Mouse (Mus musculus) cortical plate, adult 2 months (tissue): ENCODE measurements around the gene Btbd2. TPM values are rescaled to one million over a fixed set of nuclear protein-coding genes. Genes with fewer than 3 reads are reported as not detected.

ENCODE experiments used
- H3K27ac ChIP-seq: fragments of 200-500 bp; 2 replicates; pipeline ENCODE4 v1.5.1; 2012; ENCODE audit warnings: low read length, control low read depth, inconsistent platforms; ENCODE audit not compliant: insufficient read depth
- H3K4me1 ChIP-seq: fragments of 200-500 bp; 2 replicates; pipeline ENCODE4 v1.6.1; 2011; ENCODE audit warnings: low read length; ENCODE audit not compliant: control insufficient read depth, insufficient read depth
- H3K4me3 ChIP-seq: fragments of 200-500 bp; 2 replicates; pipeline ENCODE4 v1.5.1; 2011; ENCODE audit warnings: mild to moderate bottlenecking, low read length, control low read depth; ENCODE audit not compliant: insufficient read depth
- CTCF ChIP-seq: fragments of 200-500 bp; IDR thresholded peaks from 2 replicates; pipeline ENCODE4 v1.5.1; 2011; ENCODE audit warnings: mild to moderate bottlenecking, control low read depth, low read length; ENCODE audit not compliant: insufficient read depth; ENCODE audit errors: extremely low read depth
- POLR2A ChIP-seq: fragments of 200-500 bp; IDR thresholded peaks from 2 replicates; pipeline ENCODE4 v1.6.1; 2011; ENCODE audit warnings: mild to moderate bottlenecking, low read length, control low read depth; ENCODE audit not compliant: insufficient read depth; ENCODE audit errors: extremely low read depth
- polyA plus RNA-seq: library from polyadenylated mRNA; depleted of rRNA; stranded (reverse); fragments of >200 nt; gene quantifications from 2 replicates; pipeline ENCODE4 v1.2.3, GENCODE M21; 2012; rRNA removed

Gene Btbd2
- polyA plus RNA-seq, 1 experiment: 98.8 TPM

GRCm38 (mm10) chr10:80603364-80603763, 53.5 kb downstream of the Btbd2 start:
- Histone ChIP-seq H3K4me1 (no peaks in the 10 kb centered on the region; the same call in 1 of the 2 replicates), H3K4me3 (peak overlapping the region; percentile 58), H3K27ac (peak overlapping the region; percentile 56)
- TF ChIP-seq POLR2A (no peak), CTCF (no peak)

- Histone ChIP-seq H3K4me1 (no peaks in the 10 kb centered on the region; the same call in 1 of the 2 replicates), H3K27ac (peak within 1 kb of the TSS; percentile 81), H3K4me3 (peak within 1 kb of the TSS; percentile 58)
- TF ChIP-seq POLR2A (peak; percentile 62), CTCF (no peak)
Observed at GRCm38 (mm10) chr10:80602698-80603325, 54.1 kb downstream of the Btbd2 start, which contains the start of the genes Scamp4 and Adat3. TSS of gene Scamp4 (plus strand) at chr10:80602872. TSS of gene Adat3 (plus strand) at chr10:80602880.

GRCm38 (mm10) chr10:80596318-80596717, 60.6 kb downstream of the Btbd2 start:
- no peak overlapping the region for H3K4me3 ChIP-seq
- no peak overlapping the region for H3K27ac ChIP-seq
- no peaks in the 10 kb centered on the region for H3K4me1 ChIP-seq
- TF ChIP-seq CTCF (no peak), POLR2A (no peak)

Other genes starting within 250 kb of the Btbd2 start
- 25.5 and 26.0 TPM in 2 replicates for gene Tcf3, start 223.4 kb downstream of the Btbd2 start, polyA plus RNA-seq
- gene Onecut3, start 162.2 kb downstream of the Btbd2 start, polyA plus RNA-seq: not detected in 2 replicates
- 0.08 and 0.09 TPM in 2 replicates for gene Atp8b3, start 117.9 kb downstream of the Btbd2 start, polyA plus RNA-seq
- 44.7 and 45.0 TPM in 2 replicates for gene Rexo1, start 95.5 kb downstream of the Btbd2 start, polyA plus RNA-seq
- gene Klf16, start 79.8 kb downstream of the Btbd2 start, polyA plus RNA-seq: 34.7 and 36.9 TPM in 2 replicates
- 329 and 330 TPM in 2 replicates for gene Abhd17a, start 66.7 kb downstream of the Btbd2 start, polyA plus RNA-seq
- gene Scamp4, start 54.2 kb downstream of the Btbd2 start, polyA plus RNA-seq: 63.2 and 63.9 TPM in 2 replicates
- 4.0 and 4.3 TPM in 2 replicates for gene Adat3, start 54.2 kb downstream of the Btbd2 start, polyA plus RNA-seq
- gene Gm49322, start 51.0 kb downstream of the Btbd2 start, polyA plus RNA-seq: 2.5 and 2.8 TPM in 2 replicates
- 294 and 314 TPM in 2 replicates for gene Csnk1g2, start 34.2 kb downstream of the Btbd2 start, polyA plus RNA-seq
- gene Mknk2, start 21.0 kb upstream of the Btbd2 start, polyA plus RNA-seq: 47.1 and 54.0 TPM in 2 replicates
- 7.9 and 9.4 TPM in 2 replicates for gene Mob3a, start 44.9 kb upstream of the Btbd2 start, polyA plus RNA-seq
- 111 and 118 TPM in 2 replicates for gene Izumo4, start 45.1 kb upstream of the Btbd2 start, polyA plus RNA-seq
- 157 and 159 TPM in 2 replicates for gene Ap3d1, start 85.2 kb upstream of the Btbd2 start, polyA plus RNA-seq
- gene Dot1l, start 98.1 kb upstream of the Btbd2 start, polyA plus RNA-seq: 45.9 and 47.8 TPM in 2 replicates
- 38.9 and 46.1 TPM in 2 replicates for gene Sf3a2, start 141.1 kb upstream of the Btbd2 start, polyA plus RNA-seq
- 59.5 and 62.6 TPM in 2 replicates for gene Plekhj1, start 141.6 kb upstream of the Btbd2 start, polyA plus RNA-seq
- 1.6 and 2.3 TPM in 2 replicates for gene Amh, start 148.2 kb upstream of the Btbd2 start, polyA plus RNA-seq
- gene Jsrp1, start 156.4 kb upstream of the Btbd2 start, polyA plus RNA-seq: 4.7 and 5.0 TPM in 2 replicates
- gene Oaz1, start 169.6 kb upstream of the Btbd2 start, polyA plus RNA-seq: 643 and 729 TPM in 2 replicates
- gene Lingo3, start 187.0 kb upstream of the Btbd2 start, polyA plus RNA-seq: 24.8 and 29.4 TPM in 2 replicates
- 223 and 238 TPM in 2 replicates for gene Lsm7, start 198.1 kb upstream of the Btbd2 start, polyA plus RNA-seq
- gene Sppl2b, start 198.2 kb upstream of the Btbd2 start, polyA plus RNA-seq: 94.2 and 96.5 TPM in 2 replicates
- gene Tmprss9, start 214.8 kb upstream of the Btbd2 start, polyA plus RNA-seq: 0.21 and 0.40 TPM in 2 replicates
- 207 and 219 TPM in 2 replicates for gene Timm13, start 243.9 kb upstream of the Btbd2 start, polyA plus RNA-seq